ENCODE assay signal across 10 mouse cellular contexts in the genomic region with DNA sequence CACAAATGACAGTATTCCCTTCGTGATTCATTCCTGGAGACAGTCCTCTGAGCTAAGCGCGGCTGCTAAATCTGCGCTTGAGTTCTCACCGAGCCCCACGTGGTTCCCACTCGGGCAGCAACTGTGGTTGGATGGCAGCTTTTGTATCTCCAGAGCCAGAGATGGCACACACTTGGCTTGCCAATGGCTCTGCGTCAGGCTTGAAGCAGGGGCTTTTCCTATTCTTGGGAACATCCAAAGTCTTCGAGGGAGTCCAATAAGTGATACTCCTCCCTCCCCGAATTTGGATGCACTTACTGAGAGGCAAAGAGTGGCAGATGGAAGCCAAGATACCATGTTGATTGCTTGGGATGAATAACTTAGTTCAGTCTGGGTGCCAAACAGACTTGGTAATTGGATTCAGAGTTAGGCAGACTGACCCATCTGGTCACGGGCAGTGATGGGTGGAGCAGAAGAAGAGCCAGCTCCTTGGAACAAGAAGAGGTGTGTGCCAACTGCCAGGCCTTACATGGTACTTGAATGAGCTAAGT.
DNase-seq lines count a peak whose midpoint lies in the region; ATAC-seq and TF ChIP-seq lines count a peak whose summit lies in the region.
"Had no signal": no experiment of that assay in that cellular context is flagged by ENCODE, and none has a peak within 500 bp of the region (broad histone marks: within the 10 kb centered on the region; RNA-seq: fewer than 3 reads in every experiment).

No protein-coding gene starts in this region.

- ATAC-seq in kidney, embryonic 16.5 days (ENCODE audit: low FRiP score, low TSS enrichment) = no peak

- H3K27ac ChIP-seq in gastrocnemius, adult 2 months = no peak overlapping the region
- H3K27ac ChIP-seq in embryonic facial prominence, embryonic 10.5 days (replicated peaks) = no peak overlapping the region
- H3K27ac ChIP-seq in kidney, embryonic 16.5 days (ENCODE audit: low read length) = no peak overlapping the region
- H3K27ac ChIP-seq: embryonic facial prominence, embryonic 13.5 days; liver, embryonic 13.5 days had no signal

- H3K9ac ChIP-seq in kidney, embryonic 16.5 days (replicated peaks; ENCODE audit: low read length) = no peak overlapping the region
- H3K9ac ChIP-seq: embryonic facial prominence, embryonic 13.5 days; liver, embryonic 13.5 days had no signal

- peaks cover 7% of the 10 kb centered on the region; the same call in 1 of the 2 replicates for H3K4me1 ChIP-seq in embryonic facial prominence, embryonic 10.5 days
- H3K4me1 ChIP-seq in kidney, embryonic 16.5 days (ENCODE audit: insufficient read depth, low read length) = no peaks in the 10 kb centered on the region
- H3K4me1 ChIP-seq: liver, embryonic 13.5 days had no signal

- peak; percentile 31 for DNase-seq in gastrocnemius, adult 2 months
- DNase-seq in gastrocnemius, postnatal 10 days = no peak
- DNase-seq in cerebellum, postnatal 25 days = peak; percentile 50 to 64
- DNase-seq in layer of hippocampus, postnatal 10 days (ENCODE audit: low spot score in 2 of 2) = peak; percentile 60 to 71
- DNase-seq in right cerebral cortex, adult 18-20 months = peak; percentile 93
- no peak for DNase-seq in embryonic facial prominence, embryonic 10.5 days (ENCODE audit: low spot score)
- DNase-seq in heart, postnatal 4 days = no peak
- DNase-seq: liver, embryonic 13.5 days had no signal

- intact Hi-C loops in gastrocnemius, adult 2 months (cut with DNase I) = no loop called here

- TF ChIP-seq CTCF in gastrocnemius, adult 2 months (IDR thresholded peaks at IDR 0.05) = no peak

- WGBS in embryonic facial prominence, embryonic 10.5 days = 91% methylated on average over 11 of the region's 11 CpGs
- WGBS in kidney, embryonic 16.5 days = 88% methylated on average over 11 of the region's 11 CpGs

- H3K4me3 ChIP-seq in gastrocnemius, adult 2 months = no peak overlapping the region; the same call in 1 of the 2 replicates
- H3K4me3 ChIP-seq in embryonic facial prominence, embryonic 10.5 days = no peak overlapping the region
- no peak overlapping the region for H3K4me3 ChIP-seq in kidney, embryonic 16.5 days (ENCODE audit: low read length)
- H3K4me3 ChIP-seq: embryonic facial prominence, embryonic 13.5 days; liver, embryonic 13.5 days had no signal

- no peaks in the 10 kb centered on the region for H3K36me3 ChIP-seq in embryonic facial prominence, embryonic 10.5 days (replicated peaks)
- no peaks in the 10 kb centered on the region for H3K36me3 ChIP-seq in kidney, embryonic 16.5 days (ENCODE audit: insufficient read depth, low read length)
- H3K36me3 ChIP-seq: embryonic facial prominence, embryonic 13.5 days; liver, embryonic 13.5 days had no signal

- H3K4me2 ChIP-seq in kidney, embryonic 16.5 days (replicated peaks; ENCODE audit: low read depth, low read length) = no peak overlapping the region
- H3K4me2 ChIP-seq: embryonic facial prominence, embryonic 13.5 days; liver, embryonic 13.5 days had no signal

- no peaks in the 10 kb centered on the region for H3K9me3 ChIP-seq in embryonic facial prominence, embryonic 10.5 days
- 0 out of 2 replicates have a peak, but pooled peaks cover 4% of the 10 kb centered on the region for H3K9me3 ChIP-seq in kidney, embryonic 16.5 days (ENCODE audit: low read length)
- H3K9me3 ChIP-seq: embryonic facial prominence, embryonic 13.5 days; liver, embryonic 13.5 days had no signal

- H3K27me3 ChIP-seq in embryonic facial prominence, embryonic 10.5 days (replicated peaks; ENCODE audit: low read depth, poor library complexity, severe bottlenecking) = no peaks in the 10 kb centered on the region
- no peaks in the 10 kb centered on the region for H3K27me3 ChIP-seq in kidney, embryonic 16.5 days (ENCODE audit: insufficient read depth, low read length)
- H3K27me3 ChIP-seq: embryonic facial prominence, embryonic 13.5 days; liver, embryonic 13.5 days had no signal

Comparison
In these comparisons a context has a peak if more than half of its experiments do, and no peak if none do; other contexts are left out.
1. DNase-seq: peak in gastrocnemius, adult 2 months (single experiment), cerebellum, postnatal 25 days (2 of 2), layer of hippocampus, postnatal 10 days (2 of 2) and right cerebral cortex, adult 18-20 months (single experiment); none in gastrocnemius, postnatal 10 days (single experiment), embryonic facial prominence, embryonic 10.5 days (single experiment) and heart, postnatal 4 days (single experiment).